Mouse (Mus musculus): ENCODE data around the gene Plekhm3.
A peak's percentile ranks its signal among the peaks of the same experiment; 100 is the strongest.
"Not testable (repeated sequence)": the region's sequence is repeated elsewhere in the genome, so short reads cannot be mapped to it uniquely, and the experiment has no call there.

The Plekhm3 gene

GRCm38 (mm10) chr1:64956479-64956961 lies at the start of gene Plekhm3:
Gene Plekhm3, minus strand, starts transcription at chr1:64956824.
- peak; percentile 57 to 74 for DNase-seq (ENCODE audit: low spot score in 2 of 2)

- no peak for DNase-seq (ENCODE audit: low spot score in 2 of 2)
Observed at GRCm38 (mm10) chr1:65005575-65005974, 49.0 kb upstream of the Plekhm3 start.

GRCm38 (mm10) chr1:65004526-65004925 lies 47.9 kb upstream of the Plekhm3 start:
- DNase-seq (ENCODE audit: low spot score in 2 of 2) = no peak

- no peak for DNase-seq (ENCODE audit: low spot score in 2 of 2)
Observed at GRCm38 (mm10) chr1:64993206-64993605, 36.6 kb upstream of the Plekhm3 start.

GRCm38 (mm10) chr1:64988176-64988575 lies 31.6 kb upstream of the Plekhm3 start:
- no peak for DNase-seq (ENCODE audit: low spot score in 2 of 2)

GRCm38 (mm10) chr1:64986120-64986519 lies 29.5 kb upstream of the Plekhm3 start:
- peak; percentile 38 to 60 for DNase-seq (ENCODE audit: low spot score in 2 of 2)

GRCm38 (mm10) chr1:64983247-64983646 lies 26.6 kb upstream of the Plekhm3 start:
- DNase-seq (ENCODE audit: low spot score in 2 of 2) = no peak

- DNase-seq (ENCODE audit: low spot score in 2 of 2) = no peak
Observed at GRCm38 (mm10) chr1:64978321-64978799, 21.7 kb upstream of the Plekhm3 start.

GRCm38 (mm10) chr1:64975346-64975745 lies 18.7 kb upstream of the Plekhm3 start:
- no peak for DNase-seq (ENCODE audit: low spot score in 2 of 2)

GRCm38 (mm10) chr1:64970685-64971084 lies 14.1 kb upstream of the Plekhm3 start:
- DNase-seq (ENCODE audit: low spot score in 2 of 2) = no peak

GRCm38 (mm10) chr1:64957021-64957489 lies 431 bp upstream of the Plekhm3 start:
- DNase-seq (ENCODE audit: low spot score in 2 of 2) = no peak

GRCm38 (mm10) chr1:64954786-64955185 lies 1.8 kb downstream of the Plekhm3 start:
- DNase-seq (ENCODE audit: low spot score in 2 of 2) = not testable (repeated sequence)

- no peak for DNase-seq (ENCODE audit: low spot score in 2 of 2)
Observed at GRCm38 (mm10) chr1:64950271-64950670, 6.4 kb downstream of the Plekhm3 start.

GRCm38 (mm10) chr1:64949377-64949776 lies 7.2 kb downstream of the Plekhm3 start:
- no peak for DNase-seq (ENCODE audit: low spot score in 2 of 2)

- DNase-seq (ENCODE audit: low spot score in 2 of 2) = no peak
Observed at GRCm38 (mm10) chr1:64946106-64946505, 10.5 kb downstream of the Plekhm3 start.

GRCm38 (mm10) chr1:64945214-64945785 lies 11.3 kb downstream of the Plekhm3 start:
- no peak for DNase-seq (ENCODE audit: low spot score in 2 of 2)

GRCm38 (mm10) chr1:64944746-64945145 lies 11.9 kb downstream of the Plekhm3 start:
- DNase-seq (ENCODE audit: low spot score in 2 of 2) = no peak

GRCm38 (mm10) chr1:64942006-64942755 lies 14.4 kb downstream of the Plekhm3 start:
- DNase-seq (ENCODE audit: low spot score in 2 of 2) = no peak

GRCm38 (mm10) chr1:64938907-64939306 lies 17.7 kb downstream of the Plekhm3 start:
- DNase-seq (ENCODE audit: low spot score in 2 of 2) = no peak

- no peak for DNase-seq (ENCODE audit: low spot score in 2 of 2)
Observed at GRCm38 (mm10) chr1:64937692-64938091, 18.9 kb downstream of the Plekhm3 start.

- DNase-seq (ENCODE audit: low spot score in 2 of 2) = no peak
Observed at GRCm38 (mm10) chr1:64932921-64933320, 23.7 kb downstream of the Plekhm3 start.

- no peak for DNase-seq (ENCODE audit: low spot score in 2 of 2)
Observed at GRCm38 (mm10) chr1:64930124-64930523, 26.5 kb downstream of the Plekhm3 start.

GRCm38 (mm10) chr1:64929673-64930072 lies 27.0 kb downstream of the Plekhm3 start:
- DNase-seq (ENCODE audit: low spot score in 2 of 2) = no peak

Measured in spleen, postnatal 14 days (tissue).